12 mouse cellular contexts compared by ENCODE assay signal in genomic region chr19:46983352-46983965, GRCm38 (mm10). TPM values are rescaled to one million over a fixed set of nuclear protein-coding genes. Genes with fewer than 3 reads are reported as not detected.
DNase-seq lines count a peak whose midpoint lies in the region; ATAC-seq lines count a peak whose summit lies in the region.
"Had no signal": no experiment of that assay in that cellular context is flagged by ENCODE, and none has a peak within 500 bp of the region (broad histone marks: within the 10 kb centered on the region; RNA-seq: fewer than 3 reads in every experiment).

No protein-coding gene starts in this region.

- H3K4me3 ChIP-seq in lung, embryonic 15.5 days = no peak overlapping the region
- H3K4me3 ChIP-seq in macrophage (ENCODE audit: inconsistent target) = no peak overlapping the region

- peak; percentile 31 for DNase-seq in embryo, embryonic 10 days (ENCODE audit: low spot score)
- DNase-seq in embryo, embryonic 10.5 days (ENCODE audit: low spot score) = no peak
- no peak for DNase-seq in lung, adult 18-20 months
- peak; percentile 36 for DNase-seq in induced T-regulatory cell, adult 2 months (ENCODE audit: low read depth)
- DNase-seq in right cerebral cortex, postnatal 4 days = no peak
- DNase-seq in thymus, postnatal 10 days (ENCODE audit: low spot score in 2 of 2) = no peak
- DNase-seq: cerebellum, adult 18-20 months; spleen, adult 18-20 months had no signal

- H3K27ac ChIP-seq in lung, embryonic 15.5 days = peak overlapping the region; percentile 68
- peak overlapping the region; percentile 31 for H3K27ac ChIP-seq in macrophage

- H3K4me1 ChIP-seq in lung, embryonic 15.5 days = peaks cover 28% of the 10 kb centered on the region

- no peaks in the 10 kb centered on the region for H3K79me2 ChIP-seq in macrophage (ENCODE audit: inconsistent target)

- ATAC-seq in lung, embryonic 15.5 days (ENCODE audit: borderline replicate concordance, extremely low read depth, low FRiP score, low TSS enrichment) = peak; percentile 27; the same call in 1 of the 2 replicates

- no peaks in the 10 kb centered on the region for H3K9me3 ChIP-seq in lung, embryonic 15.5 days

- no peaks in the 10 kb centered on the region for H3K27me3 ChIP-seq in lung, embryonic 15.5 days

- no peak overlapping the region; the same call in none of the 2 replicates for H3K4me2 ChIP-seq in lung, embryonic 15.5 days

- no peak overlapping the region for H3K9ac ChIP-seq in lung, embryonic 15.5 days

- 45% methylated on average over 14 of the region's 14 CpGs for WGBS in lung, embryonic 15.5 days
- 91% methylated on average over 14 of the region's 14 CpGs for WGBS in macrophage (ENCODE audit: missing documents)

- H3K36me3 ChIP-seq in lung, embryonic 15.5 days = no peaks in the 10 kb centered on the region
- H3K36me3 ChIP-seq in macrophage (ENCODE audit: inconsistent target) = no peaks in the 10 kb centered on the region

RNA-seq across cellular contexts. Expression of gene Ina, which starts 31.0 kb away (rescaled TPM):
- 1.0 and 2.3 TPM in 2 replicates for polyA plus RNA-seq in lung, embryonic 15.5 days (2015; fragmentation: Nextera tagmentation; extraction: Ambion mirVana)
- not detected for total RNA-seq in macrophage (2018; cell fraction: chromatin; rRNA removed)
- not detected for total RNA-seq in macrophage (2018; cell fraction: cytosol; rRNA removed)
- not detected for total RNA-seq in macrophage (2018; cell fraction: nucleus; rRNA removed)
- polyA plus RNA-seq in macrophage (2018) = not detected in 3 replicates
- total RNA-seq: megakaryocyte progenitor cell, adult 5-6 weeks had no signal
- polyA plus RNA-seq: heart, postnatal 0 days had no signal

RNA-seq across cellular contexts. Expression of gene Nt5c2, which starts 31.5 kb away (rescaled TPM):
- 85.4 and 86.0 TPM in 2 replicates for polyA plus RNA-seq in lung, embryonic 15.5 days (2015; fragmentation: Nextera tagmentation; extraction: Ambion mirVana)
- total RNA-seq in macrophage (2018; cell fraction: chromatin; rRNA removed) = 100 to 1,000 TPM in 17 of 26 experiments, 10 to 100 TPM in 9; 27.4 to 302 (median 150) TPM
- 10 to 100 TPM; 27.9 to 50.7 (median 38.9) TPM for total RNA-seq in macrophage (2018; cell fraction: cytosol; rRNA removed)
- 100 to 1,000 TPM in 6 of 26 experiments, 10 to 100 TPM in 20; 22.1 to 136 (median 68.3) TPM for total RNA-seq in macrophage (2018; cell fraction: nucleus; rRNA removed)
- polyA plus RNA-seq in macrophage (2018) = 37.6 to 49.9 TPM (median 47.8 TPM) in 3 replicates

Comparison
In these comparisons a context has a peak if more than half of its experiments do, and no peak if none do; other contexts are left out.
1. DNase-seq: peak in embryo, embryonic 10 days (single experiment) and induced T-regulatory cell, adult 2 months (single experiment); none in embryo, embryonic 10.5 days (single experiment), lung, adult 18-20 months (0 of 2), right cerebral cortex, postnatal 4 days (single experiment) and thymus, postnatal 10 days (0 of 2).